Mouse (Mus musculus) megakaryocyte, adult 5-6 weeks (primary cell): ENCODE results near the gene Gtf2ird1. TPM values are rescaled to one million over a fixed set of nuclear protein-coding genes. Genes with fewer than 3 reads are reported as not detected.

Experiments
- ATAC-seq: 2 replicates; pipeline ENCODE4 v1.8.0; 2016; ENCODE audit warnings: mild to moderate bottlenecking, inconsistent platforms; ENCODE audit not compliant: poor library complexity, severe bottlenecking
- total RNA-seq, 2 experiments: library from RNA; stranded (forward) in 1 of 2; stranded (reverse) in 1 of 2; fragments of 153-499, 151-499 nt in 1 of 2; fragments of 221-1000, 200-1000 nt in 1 of 2; gene quantifications; 2 replicates each; pipeline versions ENCODE4 v1.2.3 to v1.2.4; 2015 to 2017

The Gtf2ird1 gene
- total RNA-seq, 2 experiments from 2014 or later: 4.4 to 4.9 TPM

GRCm38 (mm10) chr5:134315623-134316350 lies 140.7 kb downstream of the Gtf2ird1 start:
- ATAC-seq: no peak

- peak; percentile 85 for ATAC-seq
Observed at GRCm38 (mm10) chr5:134314688-134315622, 141.6 kb downstream of the Gtf2ird1 start, which contains the start of gene Gtf2i. TSS of gene Gtf2i (minus strand) at chr5:134314760.

- peak; percentile 7; the same call in 1 of the 2 replicates for ATAC-seq
Observed at GRCm38 (mm10) chr5:134314068-134314674, 142.3 kb downstream of the Gtf2ird1 start.

GRCm38 (mm10) chr5:134313451-134314067 lies 143.0 kb downstream of the Gtf2ird1 start:
- peak; percentile 83 for ATAC-seq

- no peak for ATAC-seq
Observed at GRCm38 (mm10) chr5:134312691-134313450, 143.6 kb downstream of the Gtf2ird1 start.

- no peak for ATAC-seq
Observed at GRCm38 (mm10) chr5:134311894-134312411, 144.6 kb downstream of the Gtf2ird1 start.

- ATAC-seq: no peak
Observed at GRCm38 (mm10) chr5:134310201-134310600, 146.3 kb downstream of the Gtf2ird1 start.

GRCm38 (mm10) chr5:134309345-134309744 lies 147.2 kb downstream of the Gtf2ird1 start:
- no peak for ATAC-seq

Other genes starting within 250 kb of the Gtf2ird1 start
- gene Ncf1, start 227.1 kb downstream of the Gtf2ird1 start, total RNA-seq (2015): 284 and 306 TPM in 2 replicates
- 339 and 371 TPM in 2 replicates for gene Ncf1, start 227.1 kb downstream of the Gtf2ird1 start, total RNA-seq (2017)
- gene Gtf2i, start 142.0 kb downstream of the Gtf2ird1 start, total RNA-seq (2015): 24.8 and 31.2 TPM in 2 replicates
- 15.5 and 23.6 TPM in 2 replicates for gene Gtf2i, start 142.0 kb downstream of the Gtf2ird1 start, total RNA-seq (2017)
- 1.8 and 1.9 TPM in 2 replicates for gene Clip2, start 95.7 kb upstream of the Gtf2ird1 start, total RNA-seq (2015)
- gene Clip2, start 95.7 kb upstream of the Gtf2ird1 start, total RNA-seq (2017): 3.7 and 6.7 TPM in 2 replicates
- not detected in 2 replicates for gene Syna, start 103.5 kb upstream of the Gtf2ird1 start, total RNA-seq (2015)
- not detected in 2 replicates for gene Syna, start 103.5 kb upstream of the Gtf2ird1 start, total RNA-seq (2017)
- gene Rfc2, start 124.7 kb upstream of the Gtf2ird1 start, total RNA-seq (2015): 161 and 172 TPM in 2 replicates
- 110 and 115 TPM in 2 replicates for gene Rfc2, start 124.7 kb upstream of the Gtf2ird1 start, total RNA-seq (2017)
- 87.7 and 91.1 TPM in 2 replicates for gene Lat2, start 158.3 kb upstream of the Gtf2ird1 start, total RNA-seq (2015)
- gene Lat2, start 158.3 kb upstream of the Gtf2ird1 start, total RNA-seq (2017): 109 and 115 TPM in 2 replicates
- 160 and 176 TPM in 2 replicates for gene Eif4h, start 182.8 kb upstream of the Gtf2ird1 start, total RNA-seq (2015)
- gene Eif4h, start 182.8 kb upstream of the Gtf2ird1 start, total RNA-seq (2017): 191 and 197 TPM in 2 replicates
- gene Limk1, start 231.9 kb upstream of the Gtf2ird1 start, total RNA-seq (2015): 9.5 and 11.8 TPM in 2 replicates
- 7.5 and 8.3 TPM in 2 replicates for gene Limk1, start 231.9 kb upstream of the Gtf2ird1 start, total RNA-seq (2017)